Mouse (Mus musculus): ENCODE results near the gene Vrk1.

Gene Vrk1

DNA sequence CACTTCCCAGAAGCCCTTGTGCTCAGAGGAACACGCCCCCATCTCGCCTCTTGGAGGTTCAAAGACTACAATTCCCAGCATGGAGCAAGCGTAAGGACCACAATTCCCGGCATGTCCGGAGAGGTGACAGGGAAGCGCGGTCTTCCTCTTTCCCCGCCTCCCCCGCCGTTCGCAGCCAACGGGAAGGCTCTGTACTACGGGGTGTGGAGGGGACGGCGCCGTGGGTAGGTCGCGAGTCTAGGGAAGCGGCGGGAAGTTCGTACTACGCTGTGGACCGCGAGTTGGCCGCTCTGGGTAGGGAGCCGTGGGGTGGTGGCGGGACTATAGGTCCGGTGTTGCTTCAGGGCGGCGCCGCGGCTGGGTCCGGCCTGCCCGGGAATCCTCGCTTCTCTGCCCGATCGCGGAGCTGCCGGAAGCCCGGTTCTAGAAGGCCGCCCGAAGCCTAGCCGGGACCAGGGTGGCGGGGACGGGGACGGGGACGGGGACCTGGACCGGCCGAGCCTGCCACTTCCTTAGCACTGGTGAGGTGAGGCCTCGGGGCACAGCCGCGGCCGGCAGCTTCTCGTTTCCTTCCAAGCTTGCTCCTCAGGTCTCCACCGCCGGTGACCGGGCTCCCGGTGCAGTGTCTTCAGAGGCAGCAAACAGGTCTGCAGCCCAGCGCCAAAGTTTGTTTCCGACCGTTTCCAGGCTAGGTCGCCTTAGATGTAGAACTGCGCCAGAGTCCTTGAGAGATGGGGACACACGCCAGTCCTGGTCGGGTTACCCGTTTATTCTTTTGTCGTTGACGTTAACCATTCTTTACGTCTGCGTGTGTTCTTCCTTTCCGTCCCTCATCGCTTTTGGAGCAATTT lies at the start of gene Vrk1:
Gene Vrk1, plus strand, starts transcription at position 164 of the 851 bp plus-strand sequence.
- peak; percentile 92 for DNase-seq (ENCODE audit: low spot score)

DNA sequence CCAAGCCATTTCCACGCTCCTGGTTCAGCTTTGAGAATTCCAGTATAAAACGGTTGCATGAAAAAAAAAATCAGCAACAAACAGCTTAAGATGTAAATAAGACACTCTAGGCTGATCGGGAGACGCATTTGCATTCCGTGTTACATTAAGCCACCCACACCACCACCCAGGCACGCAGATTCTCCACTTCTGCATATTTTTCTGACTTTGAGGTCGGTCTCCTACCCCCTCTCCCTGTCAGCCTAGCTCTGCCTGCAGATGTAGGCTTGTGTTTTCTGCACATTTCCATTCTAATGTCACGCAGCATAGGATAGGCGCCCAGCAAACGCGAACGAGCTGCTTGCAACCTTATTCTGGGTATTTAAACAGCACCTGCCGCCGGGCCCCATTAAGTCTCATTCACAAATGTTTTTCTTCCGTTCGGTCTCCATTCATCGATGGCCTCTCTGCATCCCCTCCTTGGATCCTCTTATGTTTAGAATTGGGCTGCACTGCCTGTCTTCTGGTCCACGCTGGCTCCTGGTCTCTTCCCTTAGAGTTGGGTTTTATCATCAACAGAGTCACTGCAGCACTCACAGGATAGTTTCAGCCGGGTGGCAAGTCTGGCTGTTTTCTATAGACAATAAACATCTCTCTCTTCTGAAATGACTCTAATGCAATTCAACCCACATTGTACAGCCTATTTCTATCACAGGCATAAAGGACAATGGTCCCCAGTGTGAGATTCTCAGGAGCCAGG lies 49.3 kb upstream of the Vrk1 start:
- DNase-seq (ENCODE audit: low spot score) = no peak

DNA sequence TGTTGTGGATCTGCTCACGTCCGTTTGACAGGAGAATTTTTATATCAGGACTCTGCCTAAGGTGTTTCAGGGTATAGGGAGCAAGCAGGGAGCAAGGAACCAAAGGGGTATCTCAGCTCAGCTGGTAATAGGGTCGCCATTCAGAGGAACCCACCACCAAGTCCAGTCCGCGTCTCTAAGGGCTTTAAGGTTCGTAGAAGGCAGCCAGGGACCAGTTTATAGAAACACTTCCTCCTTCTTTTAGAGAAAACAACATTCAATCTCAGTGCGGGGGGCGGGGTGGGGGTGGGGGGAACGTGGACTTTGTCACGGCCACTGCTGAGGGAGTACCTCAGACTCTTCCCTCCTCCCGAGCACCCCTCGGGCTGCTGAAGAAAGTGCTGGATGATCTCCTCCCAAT lies 48.4 kb upstream of the Vrk1 start:
- DNase-seq (ENCODE audit: low spot score) = no peak

DNA sequence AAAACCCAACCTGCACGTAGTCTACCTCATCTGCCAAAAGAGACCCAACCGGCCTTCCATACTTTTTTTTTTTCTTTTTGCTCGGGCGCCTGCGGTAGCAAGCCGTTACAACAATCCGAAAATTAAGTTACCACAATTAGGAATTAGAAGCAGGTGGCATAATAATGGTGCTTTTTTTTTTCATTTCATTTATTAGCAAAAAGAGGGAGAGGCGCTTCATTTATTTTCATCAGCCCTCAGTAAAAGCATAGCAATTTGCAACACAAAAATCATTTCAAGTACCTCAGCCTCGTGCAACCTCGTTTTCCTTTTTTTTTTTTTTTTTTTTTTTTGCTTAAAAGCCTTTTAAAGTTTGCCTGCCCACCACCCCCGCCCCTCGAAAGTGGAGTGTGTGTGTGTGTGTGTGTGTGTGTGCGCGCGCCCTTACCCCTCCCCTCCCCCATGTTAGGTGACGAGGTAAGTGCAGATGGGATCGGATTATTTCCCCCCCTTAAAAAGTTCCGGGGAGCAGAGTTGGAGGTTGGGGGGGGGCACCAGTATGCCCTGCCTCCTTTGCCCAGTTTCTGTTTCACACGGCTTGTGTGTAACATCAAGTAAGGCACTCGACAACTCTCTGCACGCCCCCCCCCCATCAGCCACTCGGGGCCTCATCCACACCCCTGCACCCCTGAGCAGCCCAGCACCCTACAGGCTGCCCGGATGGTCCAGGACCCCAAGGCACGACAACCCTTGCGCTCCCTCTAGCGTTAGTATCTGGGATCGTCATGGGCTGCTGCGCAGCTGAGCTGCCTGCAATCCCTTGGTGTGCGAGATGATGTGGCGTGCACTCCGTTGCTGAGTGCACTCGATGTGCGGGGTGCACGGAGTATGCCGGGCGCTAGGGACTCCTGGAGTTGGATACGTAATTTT lies 47.7 kb upstream of the Vrk1 start:
- DNase-seq (ENCODE audit: low spot score) = peak; percentile 83

DNA sequence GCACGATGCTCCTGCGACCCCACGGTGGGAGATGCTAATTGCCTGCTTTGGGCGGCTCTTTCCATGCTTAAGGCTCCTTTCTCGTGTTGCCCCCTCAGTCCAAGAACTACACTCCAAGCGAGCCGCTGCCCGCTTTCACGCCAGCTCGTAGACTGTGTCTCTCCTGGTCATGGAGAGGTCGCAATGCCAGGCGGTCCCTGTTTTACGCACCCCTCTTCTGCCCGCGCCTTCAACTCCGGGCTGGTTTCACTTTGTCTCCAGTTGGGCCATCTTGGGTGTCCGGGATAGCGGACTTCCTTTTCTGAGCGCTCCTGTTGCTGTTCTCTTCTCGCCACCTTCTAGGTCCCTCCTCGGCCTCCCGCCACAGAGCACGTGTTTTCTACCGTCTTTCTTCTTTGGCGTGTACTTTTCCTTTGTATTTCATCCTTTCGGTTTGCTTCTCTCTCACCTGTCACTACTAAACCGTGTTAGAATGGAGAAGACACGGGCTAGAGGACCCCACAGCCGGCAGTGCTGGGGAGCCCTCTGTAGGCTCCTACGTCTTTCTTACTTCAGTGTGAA lies 46.9 kb upstream of the Vrk1 start:
- peak; percentile 27 for DNase-seq (ENCODE audit: low spot score)

DNA sequence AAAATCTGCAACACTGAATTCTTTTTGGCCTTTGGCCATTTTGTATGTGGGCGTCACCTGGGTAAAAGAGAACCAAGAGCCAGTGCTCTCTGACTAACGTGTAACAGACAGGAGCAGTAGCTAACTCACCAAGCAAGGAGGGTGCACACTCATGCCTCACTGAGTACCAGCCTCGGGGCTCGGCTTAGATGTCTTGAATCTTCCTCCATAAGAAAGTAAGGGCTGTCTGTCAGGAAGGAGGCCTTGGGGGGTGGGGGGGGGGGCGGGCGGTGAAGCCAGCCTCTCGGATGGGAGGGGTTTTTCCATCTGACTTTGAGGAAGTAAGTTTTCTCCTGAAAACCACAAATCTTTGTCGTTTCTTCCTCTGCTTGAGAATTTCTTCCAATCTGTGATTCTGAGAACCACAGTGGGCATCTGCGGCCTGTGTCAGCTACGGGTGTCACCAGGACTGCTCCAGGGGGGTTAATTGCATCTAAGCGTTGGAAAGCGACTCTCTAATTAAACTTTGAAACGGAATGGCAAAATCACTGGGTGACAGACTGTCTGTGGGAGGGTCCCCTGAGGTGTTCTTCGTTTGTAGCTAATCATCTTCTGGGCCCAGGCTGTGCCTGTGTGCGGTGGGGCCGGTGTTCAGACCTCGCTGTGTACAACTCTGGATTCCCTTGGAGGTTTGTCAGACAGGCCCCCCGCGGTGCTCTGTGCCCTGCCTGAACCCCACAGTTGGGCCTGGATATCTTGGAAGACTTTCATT lies 43.0 kb upstream of the Vrk1 start:
- DNase-seq (ENCODE audit: low spot score) = no peak

DNA sequence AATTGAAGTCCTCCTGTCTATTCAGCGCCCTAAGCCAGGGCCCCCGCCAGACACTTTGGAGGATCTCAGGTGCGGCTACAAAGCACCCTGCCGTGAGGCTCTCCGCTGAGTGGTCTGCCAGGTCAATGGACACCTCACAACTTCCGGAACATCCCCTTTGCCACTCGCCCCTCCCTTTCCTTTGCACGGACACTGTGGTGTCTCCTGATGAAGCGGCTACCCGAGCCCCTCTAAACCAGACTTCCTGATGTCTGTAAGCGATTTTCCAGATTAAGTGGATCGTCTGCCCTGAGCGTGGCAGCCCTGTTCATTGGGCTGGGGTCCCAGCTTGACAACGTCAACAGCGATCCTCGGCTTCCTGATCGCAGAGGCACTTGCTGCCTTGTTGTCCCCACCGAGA lies 42.2 kb upstream of the Vrk1 start:
- DNase-seq (ENCODE audit: low spot score) = no peak

DNA sequence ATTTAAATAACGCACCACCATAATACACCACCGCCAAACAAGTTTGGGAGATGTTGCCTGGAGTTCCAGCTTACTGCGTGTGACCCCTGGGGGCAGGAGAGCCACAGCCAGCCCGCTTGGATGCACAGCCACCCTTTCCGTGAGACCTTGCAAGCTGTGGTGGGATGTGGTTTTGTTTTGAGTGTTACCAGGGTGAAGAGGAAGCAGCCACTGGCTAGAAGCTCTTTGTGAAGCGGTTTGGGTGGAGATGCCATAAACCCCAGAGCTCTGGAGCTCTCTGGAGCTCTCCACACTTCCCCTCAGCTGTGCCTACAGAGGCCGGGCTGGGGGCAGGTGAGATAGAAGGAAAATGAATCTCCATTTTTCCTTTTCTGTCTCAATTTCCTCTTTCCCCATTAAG lies 38.8 kb upstream of the Vrk1 start:
- DNase-seq (ENCODE audit: low spot score) = peak; percentile 73

DNA sequence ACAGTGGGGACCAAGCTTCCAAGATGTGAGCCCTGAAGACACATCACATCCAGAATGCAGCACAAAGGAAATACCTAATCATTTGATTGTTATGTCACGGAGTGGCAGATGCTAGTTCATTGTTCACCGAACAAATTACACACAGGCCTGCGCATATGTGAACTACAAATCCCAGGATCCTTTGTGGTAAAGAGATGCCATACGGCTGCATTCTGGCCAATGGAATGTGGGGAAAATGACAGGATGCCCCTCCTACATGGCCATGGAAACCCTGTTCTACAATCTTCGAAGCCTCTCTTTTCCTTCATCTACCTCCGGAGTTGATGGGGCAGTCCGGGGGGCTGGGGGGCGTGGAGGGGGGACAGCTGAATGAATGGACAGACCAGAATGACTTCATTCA lies 37.4 kb upstream of the Vrk1 start:
- DNase-seq (ENCODE audit: low spot score) = no peak

DNA sequence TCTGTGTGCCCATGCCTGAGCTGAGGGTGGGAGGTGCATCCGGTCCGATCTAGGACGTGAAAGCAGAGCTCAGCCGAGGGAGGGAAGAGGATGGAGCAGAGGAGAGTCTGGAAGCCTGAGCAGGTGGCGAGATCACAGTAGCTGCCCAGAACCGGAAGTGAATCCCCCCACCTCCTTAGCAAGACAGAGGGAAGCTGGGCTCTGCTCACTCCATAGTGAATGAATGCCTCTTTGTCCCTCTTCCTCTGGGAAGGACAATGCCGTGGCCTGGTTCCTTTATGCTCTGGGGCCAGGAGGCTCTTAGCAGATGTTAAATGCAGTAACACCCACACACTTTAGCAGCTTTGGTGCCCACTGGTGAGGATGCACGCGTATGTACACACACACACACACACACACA lies 36.3 kb upstream of the Vrk1 start:
- DNase-seq (ENCODE audit: low spot score) = no peak

DNA sequence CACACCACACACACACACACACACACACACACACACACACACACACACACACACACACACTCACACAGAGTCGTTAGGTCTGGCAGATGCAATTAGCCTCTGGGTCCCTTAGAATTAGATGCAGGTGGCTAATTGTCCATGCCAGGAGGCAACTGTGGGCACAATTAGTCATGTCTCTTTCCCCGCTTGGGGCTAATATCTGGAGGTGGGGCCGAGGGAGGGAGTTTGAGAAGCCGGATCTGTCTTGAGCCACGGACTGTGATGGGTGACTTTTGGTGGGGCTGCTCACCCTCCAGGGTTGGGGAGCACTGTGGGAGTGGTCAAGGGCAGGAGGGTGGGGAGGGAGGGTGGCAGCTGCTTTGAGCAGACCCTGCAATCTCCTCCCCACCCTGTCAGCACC lies 35.9 kb upstream of the Vrk1 start:
- no peak for DNase-seq (ENCODE audit: low spot score)

DNA sequence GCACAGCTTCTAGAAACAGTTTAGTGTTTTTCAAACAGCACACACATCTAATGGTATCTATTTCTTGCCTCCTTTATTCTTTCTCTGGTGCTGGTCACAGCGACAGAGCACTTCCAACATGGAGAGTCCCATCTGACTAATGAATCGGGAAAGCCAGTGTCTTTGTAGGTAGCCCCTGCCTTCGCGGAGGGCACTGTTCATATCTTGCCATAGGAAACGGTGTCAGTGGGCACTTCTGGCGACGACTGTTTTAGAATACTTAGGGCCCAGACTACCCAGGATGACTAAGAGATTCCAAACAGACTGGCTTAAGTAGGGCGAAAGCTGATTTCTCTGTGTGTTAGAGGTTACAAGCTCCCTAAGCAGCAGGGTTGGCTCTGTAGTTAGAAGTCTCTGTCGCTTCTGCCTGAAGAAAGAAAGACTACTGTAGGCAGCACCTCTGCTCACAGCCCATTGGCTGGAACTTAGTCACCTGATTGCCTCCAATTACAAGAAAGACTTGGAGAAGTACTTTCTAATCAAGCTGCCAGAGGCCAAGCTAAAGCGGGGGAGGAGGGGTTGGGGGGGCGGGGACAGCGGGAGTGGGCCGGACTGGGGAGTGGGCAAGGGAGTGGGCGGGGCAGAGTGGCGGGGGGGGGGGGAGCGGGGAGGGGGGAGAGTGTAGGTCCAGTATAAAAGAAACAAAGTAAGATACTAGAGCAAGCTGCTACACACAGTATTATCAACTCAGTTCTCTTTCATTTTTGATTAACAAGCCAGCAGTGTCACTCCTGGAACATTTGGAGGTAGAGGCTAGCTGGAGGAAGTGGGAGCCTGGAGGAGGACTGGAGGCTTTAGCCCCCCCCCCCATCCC lies 28.7 kb upstream of the Vrk1 start:
- no peak for DNase-seq (ENCODE audit: low spot score)

DNA sequence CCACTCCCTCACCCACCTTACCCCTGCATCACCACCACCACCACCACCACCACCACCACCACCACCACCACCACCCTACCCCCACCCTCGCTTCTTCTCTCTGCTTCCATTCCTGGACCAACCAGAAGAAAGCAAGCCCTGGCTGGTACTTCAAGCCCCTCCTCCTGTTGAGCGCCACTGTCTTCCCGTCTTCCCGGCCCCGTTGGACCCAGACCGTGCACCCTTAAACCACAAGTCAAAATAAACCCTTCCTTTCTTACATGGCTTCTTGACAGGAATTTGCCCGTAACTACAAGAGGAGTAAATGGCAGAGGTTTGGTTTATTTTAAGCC lies 28.1 kb upstream of the Vrk1 start:
- no peak for DNase-seq (ENCODE audit: low spot score)

DNA sequence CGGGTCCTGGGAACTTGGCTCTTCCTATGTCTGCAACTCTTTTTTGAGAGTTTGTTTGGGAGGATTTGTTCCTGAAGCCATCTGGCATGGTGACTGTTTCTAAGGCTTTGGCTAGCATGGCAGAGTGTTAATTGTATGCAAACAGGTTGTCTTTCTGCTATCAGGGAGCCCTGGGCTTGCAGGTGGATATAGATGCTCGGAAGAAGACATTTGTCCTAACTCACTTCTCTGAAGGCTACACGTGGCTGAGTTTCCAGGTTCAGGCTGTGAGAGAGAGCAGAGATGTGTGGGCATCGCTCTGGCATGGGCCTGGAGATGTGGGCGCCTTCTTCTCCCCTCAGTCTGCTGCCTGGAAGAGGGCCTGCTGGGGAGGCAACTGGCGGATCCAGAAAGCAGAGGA lies 27.4 kb upstream of the Vrk1 start:
- DNase-seq (ENCODE audit: low spot score) = no peak

DNA sequence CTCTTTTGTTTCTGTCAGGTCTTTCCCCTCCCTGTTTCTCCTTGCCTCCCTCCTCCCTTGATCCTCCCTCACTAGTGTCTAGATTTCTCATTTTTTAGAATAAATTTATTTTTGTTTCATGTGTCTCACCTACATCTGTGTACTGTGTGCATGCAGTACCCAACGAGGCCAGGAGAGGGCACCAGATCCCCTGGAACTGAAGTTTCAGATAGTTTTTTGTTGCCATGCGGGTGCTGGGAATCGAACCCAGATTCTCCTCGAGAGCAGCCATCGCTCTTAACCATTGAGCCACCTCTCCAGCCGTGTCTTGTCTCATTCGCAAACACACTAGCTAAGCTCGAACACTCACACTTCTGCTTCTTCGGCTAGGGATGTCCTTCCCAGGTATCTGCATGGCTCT lies 26.5 kb upstream of the Vrk1 start:
- no peak for DNase-seq (ENCODE audit: low spot score)

DNA sequence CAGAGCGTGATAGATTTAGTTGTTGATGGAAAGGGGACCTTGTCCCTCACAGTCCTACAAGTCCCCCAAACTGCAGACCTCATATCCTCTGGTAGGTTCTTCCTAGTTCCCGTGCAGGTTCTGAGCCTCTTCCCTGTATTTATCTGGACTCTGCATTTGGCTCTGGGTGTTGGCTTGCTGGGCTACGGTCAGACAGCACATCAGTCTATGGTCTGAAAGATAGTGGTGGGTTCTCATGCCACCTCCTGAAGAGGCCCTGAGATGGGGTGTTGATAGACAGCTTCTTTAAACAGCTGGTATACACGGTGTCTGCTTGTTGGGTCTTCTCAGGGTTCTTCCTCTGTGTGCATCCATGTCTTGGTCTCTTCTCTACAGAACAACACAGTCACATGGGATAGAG lies 21.6 kb upstream of the Vrk1 start:
- no peak for DNase-seq (ENCODE audit: low spot score)

DNA sequence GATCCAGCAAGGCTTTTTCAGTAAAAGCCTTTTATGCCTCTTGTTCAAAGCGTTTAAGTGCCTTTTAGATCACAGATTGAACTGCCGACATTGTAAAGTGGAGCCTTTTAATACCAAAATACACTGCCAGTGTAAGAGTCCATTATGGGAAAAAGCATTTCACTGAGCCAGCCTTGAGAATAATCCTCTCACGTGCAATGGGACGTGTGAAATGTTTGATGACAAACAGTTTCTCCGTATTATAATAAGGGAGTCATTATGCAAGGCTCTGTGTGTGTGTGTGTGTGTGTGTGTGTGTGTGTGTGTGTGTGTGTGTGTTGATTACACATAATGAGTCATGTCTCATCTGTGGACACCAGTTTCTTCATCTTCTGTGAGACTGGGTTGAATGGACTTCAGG lies 17.3 kb upstream of the Vrk1 start:
- no peak for DNase-seq (ENCODE audit: low spot score)

DNA sequence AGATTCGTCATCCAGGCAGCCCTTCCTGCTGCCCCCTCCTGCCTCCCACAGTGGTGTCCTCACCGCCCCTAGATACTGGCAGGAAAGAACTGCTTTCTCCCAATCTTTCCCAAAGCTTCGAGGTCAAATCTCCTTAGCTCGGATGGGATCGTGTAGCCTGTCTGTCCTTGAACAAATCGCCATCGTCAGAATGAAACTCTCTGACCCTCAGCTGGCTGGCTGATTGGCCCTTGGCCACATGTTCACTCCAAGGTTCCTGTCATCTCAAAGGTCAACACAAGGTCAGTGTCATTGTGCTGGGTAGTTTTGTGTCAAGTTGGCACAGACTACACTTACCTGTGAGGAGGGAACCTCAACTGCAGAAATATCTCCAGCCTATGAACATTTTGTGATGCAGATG lies 16.7 kb upstream of the Vrk1 start:
- no peak for DNase-seq (ENCODE audit: low spot score)

DNA sequence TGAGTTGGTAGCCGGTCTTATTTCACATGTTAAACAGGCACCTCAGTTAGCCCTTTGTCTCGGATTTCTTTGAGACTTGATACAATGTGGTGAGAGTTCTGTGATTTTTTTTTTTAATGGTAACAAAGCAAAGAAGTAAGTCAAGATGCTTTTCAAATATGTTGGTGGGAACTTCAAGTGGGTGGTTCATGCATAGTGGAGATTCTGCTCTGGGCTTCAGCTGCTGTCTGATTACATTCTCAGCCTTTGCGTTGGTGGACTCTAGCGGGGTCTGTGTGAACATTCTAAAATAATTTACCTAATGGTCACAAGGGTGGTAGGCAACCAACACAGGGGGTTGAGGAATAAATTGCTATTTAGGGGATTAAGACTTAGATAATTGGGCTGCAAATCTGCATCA lies 14.1 kb upstream of the Vrk1 start:
- DNase-seq (ENCODE audit: low spot score) = no peak

DNA sequence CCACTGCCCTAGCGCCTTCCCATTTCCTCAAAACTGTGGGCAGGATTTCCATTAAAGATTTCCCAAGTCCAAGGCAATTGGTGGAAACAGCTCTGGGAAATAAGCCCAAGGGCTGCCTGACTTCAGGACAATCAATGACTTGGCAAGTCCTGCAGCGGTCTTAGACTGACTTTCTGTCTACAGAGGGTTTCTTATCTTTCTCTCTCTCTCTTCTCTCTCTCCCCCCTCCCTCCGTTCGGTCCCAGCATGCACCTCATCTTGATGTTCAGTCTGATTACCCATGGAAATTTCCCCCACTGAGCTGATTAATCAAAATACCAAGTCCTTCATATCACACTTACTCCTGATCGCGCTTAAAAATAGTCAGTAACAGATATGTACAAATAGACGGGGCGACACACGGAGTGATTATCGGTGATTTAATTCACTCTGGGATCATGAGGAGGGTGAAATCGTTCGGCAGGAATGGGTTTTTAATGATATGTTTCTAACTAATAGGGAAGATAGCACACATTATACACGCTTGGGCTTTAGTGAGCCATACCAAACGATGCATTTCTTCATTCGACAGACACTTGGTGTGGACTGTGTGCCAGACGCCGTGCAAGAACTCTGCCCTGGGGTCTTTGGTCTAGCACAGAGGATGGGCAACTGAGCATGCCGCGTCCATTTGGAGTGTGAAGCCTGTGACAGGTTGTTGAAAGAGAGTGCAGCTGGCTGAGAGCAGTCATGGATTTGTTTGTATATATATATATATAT lies 12.8 kb upstream of the Vrk1 start:
- DNase-seq (ENCODE audit: low spot score) = no peak

Measured in T-cell, adult 2 months (primary cell).